In the genomic region with DNA sequence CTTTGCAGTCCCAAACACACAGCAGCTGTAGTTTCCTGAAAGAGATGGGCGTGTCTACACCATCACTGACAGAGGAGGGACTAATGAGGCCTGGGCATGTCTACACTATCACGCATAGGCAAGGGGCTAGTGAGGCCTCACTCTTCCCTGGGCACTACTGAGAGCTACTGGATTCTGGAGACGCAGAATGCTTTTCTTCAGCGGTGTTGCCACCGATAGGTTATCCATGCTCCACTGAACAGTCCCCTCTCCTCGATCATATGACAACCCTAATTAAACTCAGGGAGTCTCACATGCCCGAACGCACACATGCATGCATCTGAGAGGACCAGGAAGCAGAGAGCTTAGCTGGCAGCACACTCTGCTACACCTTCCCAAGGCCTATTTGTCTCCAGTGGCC, we compare ENCODE assay signal across 18 mouse cellular contexts.
DNase-seq lines count a peak whose midpoint lies in the region; ATAC-seq lines count a peak whose summit lies in the region.
"Had no signal": no experiment of that assay in that cellular context is flagged by ENCODE, and none has a peak within 500 bp of the region (broad histone marks: within the 10 kb centered on the region; RNA-seq: fewer than 3 reads in every experiment).

No protein-coding gene starts in this region.

- no peaks in the 10 kb centered on the region for H3K9me3 ChIP-seq in forebrain, embryonic 11.5 days (ENCODE audit: control insufficient read depth, low read length)
- H3K9me3 ChIP-seq in forebrain, embryonic 16.5 days (ENCODE audit: control insufficient read depth, low read length), result no peaks in the 10 kb centered on the region
- H3K9me3 ChIP-seq in kidney, embryonic 14.5 days (ENCODE audit: control insufficient read depth, low read length), result no peaks in the 10 kb centered on the region; the same call in 1 of the 2 replicates
- no peaks in the 10 kb centered on the region for H3K9me3 ChIP-seq in limb, embryonic 13.5 days
- no peaks in the 10 kb centered on the region for H3K9me3 ChIP-seq in limb, embryonic 10.5 days (replicated peaks)
- H3K9me3 ChIP-seq: embryonic facial prominence, embryonic 13.5 days; forebrain, embryonic 13.5 days; heart, embryonic 12.5 days; hindbrain, embryonic 15.5 days had no signal

- H3K9ac ChIP-seq in forebrain, embryonic 11.5 days (ENCODE audit: low read length), result no peak overlapping the region
- no peak overlapping the region for H3K9ac ChIP-seq in forebrain, embryonic 16.5 days (replicated peaks; ENCODE audit: low read depth, low read length)
- H3K9ac ChIP-seq in kidney, embryonic 14.5 days (ENCODE audit: low read depth, low read length), result no peak overlapping the region
- H3K9ac ChIP-seq in limb, embryonic 13.5 days, result no peak overlapping the region
- H3K9ac ChIP-seq: embryonic facial prominence, embryonic 13.5 days; forebrain, embryonic 13.5 days; heart, embryonic 12.5 days; hindbrain, embryonic 15.5 days had no signal

- no peak overlapping the region for H3K4me3 ChIP-seq in forebrain, embryonic 11.5 days (ENCODE audit: low read depth, low read length)
- no peak overlapping the region for H3K4me3 ChIP-seq in forebrain, embryonic 16.5 days (replicated peaks; ENCODE audit: low read length)
- H3K4me3 ChIP-seq in kidney, embryonic 14.5 days (ENCODE audit: low read length), result no peak overlapping the region
- no peak overlapping the region for H3K4me3 ChIP-seq in limb, embryonic 13.5 days
- no peak overlapping the region for H3K4me3 ChIP-seq in limb, embryonic 10.5 days
- H3K4me3 ChIP-seq: embryonic facial prominence, embryonic 13.5 days; forebrain, embryonic 13.5 days; gastrocnemius, adult 2 months; heart, embryonic 12.5 days; hindbrain, embryonic 15.5 days had no signal

- H3K27ac ChIP-seq in forebrain, embryonic 11.5 days (ENCODE audit: low read depth, low read length), result no peak overlapping the region
- no peak overlapping the region for H3K27ac ChIP-seq in forebrain, embryonic 16.5 days (ENCODE audit: low read length)
- no peak overlapping the region for H3K27ac ChIP-seq in kidney, embryonic 14.5 days (ENCODE audit: low read depth, low read length)
- no peak overlapping the region for H3K27ac ChIP-seq in limb, embryonic 13.5 days
- H3K27ac ChIP-seq in limb, embryonic 10.5 days, result no peak overlapping the region
- H3K27ac ChIP-seq: embryonic facial prominence, embryonic 13.5 days; forebrain, embryonic 13.5 days; gastrocnemius, adult 2 months; hindbrain, embryonic 15.5 days had no signal

- no peaks in the 10 kb centered on the region for H3K36me3 ChIP-seq in forebrain, embryonic 11.5 days (ENCODE audit: control insufficient read depth, insufficient read depth, low read length)
- no peaks in the 10 kb centered on the region for H3K36me3 ChIP-seq in forebrain, embryonic 16.5 days (ENCODE audit: control insufficient read depth, insufficient read depth)
- H3K36me3 ChIP-seq in kidney, embryonic 14.5 days (ENCODE audit: control insufficient read depth, insufficient read depth, low read length), result no peaks in the 10 kb centered on the region
- H3K36me3 ChIP-seq in limb, embryonic 13.5 days, result no peaks in the 10 kb centered on the region
- no peaks in the 10 kb centered on the region for H3K36me3 ChIP-seq in limb, embryonic 10.5 days
- H3K36me3 ChIP-seq: embryonic facial prominence, embryonic 13.5 days; heart, embryonic 12.5 days had no signal

- ATAC-seq in forebrain, embryonic 11.5 days (replicated peaks; ENCODE audit: low FRiP score), result no peak
- ATAC-seq in forebrain, embryonic 16.5 days, result no peak
- peak; percentile 84 for ATAC-seq in kidney, embryonic 14.5 days (ENCODE audit: low FRiP score, low TSS enrichment)
- ATAC-seq in limb, embryonic 13.5 days (ENCODE audit: low FRiP score, low read depth), result peak; percentile 52
- ATAC-seq: forebrain, embryonic 13.5 days had no signal

- H3K4me1 ChIP-seq in forebrain, embryonic 11.5 days (replicated peaks; ENCODE audit: control insufficient read depth, insufficient read depth, low read length), result no peaks in the 10 kb centered on the region
- H3K4me1 ChIP-seq in forebrain, embryonic 16.5 days (replicated peaks; ENCODE audit: control insufficient read depth, insufficient read depth, low read length), result no peaks in the 10 kb centered on the region
- H3K4me1 ChIP-seq in kidney, embryonic 14.5 days (ENCODE audit: control insufficient read depth, insufficient read depth, low read length), result peaks cover 5% of the 10 kb centered on the region
- peaks cover 6% of the 10 kb centered on the region; the same call in 1 of the 2 replicates for H3K4me1 ChIP-seq in limb, embryonic 13.5 days
- peaks cover 9% of the 10 kb centered on the region; the same call in 1 of the 2 replicates for H3K4me1 ChIP-seq in limb, embryonic 10.5 days
- H3K4me1 ChIP-seq: embryonic facial prominence, embryonic 13.5 days; forebrain, embryonic 13.5 days; hindbrain, embryonic 15.5 days had no signal

- H3K4me2 ChIP-seq in forebrain, embryonic 11.5 days (ENCODE audit: low read depth, low read length, severe bottlenecking), result no peak overlapping the region
- H3K4me2 ChIP-seq in forebrain, embryonic 16.5 days (ENCODE audit: low read length), result no peak overlapping the region
- H3K4me2 ChIP-seq in kidney, embryonic 14.5 days (replicated peaks; ENCODE audit: low read depth, low read length), result no peak overlapping the region
- no peak overlapping the region for H3K4me2 ChIP-seq in limb, embryonic 13.5 days (replicated peaks)
- H3K4me2 ChIP-seq: embryonic facial prominence, embryonic 13.5 days; forebrain, embryonic 13.5 days; heart, embryonic 12.5 days; hindbrain, embryonic 15.5 days had no signal

- WGBS in forebrain, embryonic 11.5 days, result 86% methylated on average over 8 of the region's 8 CpGs
- 74% methylated on average over 8 of the region's 8 CpGs for WGBS in forebrain, embryonic 16.5 days
- 52% methylated on average over 8 of the region's 8 CpGs for WGBS in kidney, embryonic 14.5 days
- WGBS in limb, embryonic 13.5 days, result 82% methylated on average over 8 of the region's 8 CpGs
- WGBS in limb, embryonic 10.5 days, result 82% methylated on average over 8 of the region's 8 CpGs

- H3K27me3 ChIP-seq in forebrain, embryonic 11.5 days (ENCODE audit: control insufficient read depth, insufficient read depth, low read length), result no peaks in the 10 kb centered on the region
- no peaks in the 10 kb centered on the region for H3K27me3 ChIP-seq in forebrain, embryonic 16.5 days (replicated peaks; ENCODE audit: control insufficient read depth, insufficient read depth, low read length)
- H3K27me3 ChIP-seq in kidney, embryonic 14.5 days (ENCODE audit: control insufficient read depth, insufficient read depth, low read length), result no peaks in the 10 kb centered on the region
- no peaks in the 10 kb centered on the region for H3K27me3 ChIP-seq in limb, embryonic 13.5 days
- no peaks in the 10 kb centered on the region for H3K27me3 ChIP-seq in limb, embryonic 10.5 days (ENCODE audit: low read depth, poor library complexity, severe bottlenecking)
- H3K27me3 ChIP-seq: embryonic facial prominence, embryonic 13.5 days; forebrain, embryonic 13.5 days; hindbrain, embryonic 15.5 days had no signal

- DNase-seq in forebrain, embryonic 11.5 days (ENCODE audit: low spot score), result peak; percentile 38
- no peak for DNase-seq in kidney, postnatal 10 days
- DNase-seq in limb, embryonic 10.5 days (ENCODE audit: low spot score), result no peak
- peak; percentile 77 for DNase-seq in retina, postnatal 1 day
- DNase-seq: adrenal gland, postnatal 10 days; cerebellum, adult 11 months; cerebellum, adult 8-10 months; cerebellum, postnatal 14 days; embryo, embryonic 11 days; gastrocnemius, adult 2 months; gastrocnemius, postnatal 25 days had no signal

Comparison
In these comparisons a context has a peak if more than half of its experiments do, and no peak if none do; other contexts are left out.
1. ATAC-seq: peak in kidney, embryonic 14.5 days (single experiment) and limb, embryonic 13.5 days (single experiment); none in forebrain, embryonic 11.5 days (single experiment) and forebrain, embryonic 16.5 days (single experiment).
2. DNase-seq: peak in forebrain, embryonic 11.5 days (single experiment) and retina, postnatal 1 day (single experiment); none in kidney, postnatal 10 days (single experiment) and limb, embryonic 10.5 days (single experiment).